Mouse (Mus musculus): ENCODE data around the gene Vps11. TPM values are rescaled to one million over a fixed set of nuclear protein-coding genes. Genes with fewer than 3 reads are reported as not detected.
"Not testable (repeated sequence)": the region's sequence is repeated elsewhere in the genome, so short reads cannot be mapped to it uniquely, and the experiment has no call there.

Gene Vps11
- total RNA-seq, 2 experiments from 2014 or later, result 7.7 to 7.8 TPM

- no peak for ATAC-seq (replicated peaks; ENCODE audit: low FRiP score, poor library complexity, severe bottlenecking)
Measured at GRCm38 (mm10) chr9:44337436-44338169, 23.9 kb downstream of the Vps11 start.

DNA sequence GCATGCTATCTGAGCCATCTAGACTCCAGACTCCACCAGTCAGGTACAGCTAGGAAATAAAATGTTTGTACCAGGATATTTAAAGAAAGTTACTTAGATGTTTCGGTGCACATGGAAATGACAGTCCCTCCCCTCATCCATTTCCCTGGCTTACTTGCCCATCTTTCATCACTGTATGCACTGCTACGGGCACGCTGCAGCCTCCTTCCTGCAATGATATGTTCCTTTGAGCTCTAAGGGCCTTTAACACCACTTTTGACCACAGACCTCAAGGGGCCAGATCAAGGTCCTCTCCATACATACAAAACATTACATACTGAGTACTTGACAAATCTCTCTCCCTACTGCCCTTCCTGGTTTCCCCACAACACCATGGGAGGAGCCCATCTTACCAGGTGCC is 24.5 kb downstream of the Vps11 start:
- ATAC-seq (replicated peaks; ENCODE audit: low FRiP score, poor library complexity, severe bottlenecking), result no peak; the same call in 1 of the 2 replicates

GRCm38 (mm10) chr9:44336513-44336912 is 25.0 kb downstream of the Vps11 start:
- ATAC-seq (replicated peaks; ENCODE audit: low FRiP score, poor library complexity, severe bottlenecking), result 0 out of 2 replicates have a peak, but pooled peaks have one; percentile 4

DNA sequence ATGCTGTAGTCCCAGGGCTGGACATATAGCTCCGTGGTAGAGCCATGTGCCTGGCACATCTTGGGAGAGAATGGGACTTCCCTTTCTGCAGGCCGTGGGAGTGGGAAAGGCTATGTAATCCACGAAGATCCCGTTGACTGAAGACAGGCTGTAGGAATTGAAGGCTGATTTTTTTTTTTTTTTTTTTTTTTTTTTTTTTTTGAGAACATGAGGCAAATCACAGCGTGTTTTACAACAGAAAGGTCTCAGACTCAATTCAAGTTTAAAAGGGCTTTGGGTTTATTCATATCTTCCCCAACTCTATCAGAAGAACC is 25.4 kb downstream of the Vps11 start:
- ATAC-seq (replicated peaks; ENCODE audit: low FRiP score, poor library complexity, severe bottlenecking), result 0 out of 2 replicates have a peak, but pooled peaks have one; percentile 7

GRCm38 (mm10) chr9:44335331-44336092 is 26.0 kb downstream of the Vps11 start:
- peak; percentile 30 for ATAC-seq (replicated peaks; ENCODE audit: low FRiP score, poor library complexity, severe bottlenecking)

DNA sequence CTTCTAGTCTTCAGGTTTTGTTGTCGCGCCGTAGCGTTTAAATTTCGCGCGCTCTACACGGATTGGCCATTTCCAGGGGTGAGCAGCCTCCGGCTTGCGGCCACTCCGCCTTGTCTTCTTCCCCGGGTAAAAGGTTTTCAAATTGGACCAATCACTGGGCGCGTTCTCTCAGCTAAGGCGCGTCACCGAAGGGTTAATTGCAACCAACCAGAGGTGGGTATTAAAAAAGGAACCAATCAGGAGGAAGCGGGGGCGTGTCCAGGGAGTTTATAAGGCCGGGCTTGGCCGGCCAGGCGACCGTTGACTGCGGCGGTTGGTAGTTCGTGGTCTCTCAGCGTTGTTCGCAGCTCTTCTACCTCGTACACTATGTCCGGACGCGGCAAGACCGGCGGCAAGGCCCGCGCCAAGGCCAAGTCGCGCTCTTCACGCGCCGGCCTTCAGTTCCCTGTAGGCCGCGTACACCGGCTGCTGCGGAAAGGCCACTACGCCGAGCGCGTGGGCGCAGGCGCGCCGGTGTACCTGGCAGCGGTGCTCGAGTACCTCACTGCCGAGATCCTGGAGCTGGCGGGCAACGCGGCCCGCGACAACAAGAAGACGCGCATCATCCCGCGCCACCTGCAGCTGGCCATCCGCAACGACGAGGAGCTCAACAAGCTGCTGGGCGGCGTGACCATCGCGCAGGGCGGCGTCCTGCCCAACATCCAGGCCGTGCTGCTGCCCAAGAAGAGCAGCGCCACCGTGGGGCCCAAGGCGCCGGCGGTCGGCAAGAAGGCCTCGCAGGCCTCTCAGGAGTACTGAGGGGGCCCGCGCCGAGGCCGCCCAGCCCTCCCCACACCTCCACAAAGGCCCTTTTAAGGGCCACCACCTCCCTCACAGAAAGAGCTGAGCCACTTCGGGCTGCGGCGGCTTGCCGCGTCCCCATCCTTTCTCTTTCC is 26.8 kb downstream of the Vps11 start, which contains the start of gene H2afx:
TSS of gene H2afx (plus strand) at position 299 of the 935 bp plus-strand sequence.
- peak; percentile 76 for ATAC-seq (replicated peaks; ENCODE audit: low FRiP score, poor library complexity, severe bottlenecking)

DNA sequence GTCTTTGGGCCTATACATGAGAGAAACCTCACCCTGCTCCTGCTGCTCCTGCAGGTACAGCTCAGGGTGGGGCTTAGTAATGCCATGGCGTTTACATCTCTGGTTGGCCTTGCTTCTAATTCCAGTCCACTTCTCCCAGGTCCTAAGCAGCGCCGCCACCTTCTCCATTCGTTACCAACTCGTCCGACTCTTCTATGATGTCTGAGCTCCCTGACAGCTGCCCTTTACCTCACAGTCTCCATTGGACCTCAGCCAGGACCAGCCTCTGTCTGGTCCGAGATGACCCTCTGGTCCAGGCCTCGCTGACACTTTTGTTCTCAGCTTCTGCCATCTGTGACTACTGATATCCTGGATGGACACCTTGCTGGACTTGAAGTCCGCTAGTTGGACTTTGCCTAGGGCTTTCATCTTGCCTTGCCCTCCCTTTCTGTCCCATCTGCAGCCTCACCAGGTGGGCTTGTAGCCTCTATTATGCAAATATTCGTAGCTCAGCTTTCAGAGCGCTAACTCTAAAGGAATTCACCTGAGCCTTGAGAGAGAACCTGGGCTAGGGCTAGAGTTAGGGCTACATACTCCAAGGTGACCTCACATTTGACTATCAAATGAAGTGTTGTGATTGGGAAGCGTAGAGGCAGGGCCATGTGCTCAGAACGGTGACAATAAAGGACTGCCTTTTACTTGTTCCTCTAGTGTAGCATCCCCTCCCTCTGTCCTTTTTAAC is 28.4 kb downstream of the Vps11 start:
- ATAC-seq (replicated peaks; ENCODE audit: low FRiP score, poor library complexity, severe bottlenecking), result no peak

DNA sequence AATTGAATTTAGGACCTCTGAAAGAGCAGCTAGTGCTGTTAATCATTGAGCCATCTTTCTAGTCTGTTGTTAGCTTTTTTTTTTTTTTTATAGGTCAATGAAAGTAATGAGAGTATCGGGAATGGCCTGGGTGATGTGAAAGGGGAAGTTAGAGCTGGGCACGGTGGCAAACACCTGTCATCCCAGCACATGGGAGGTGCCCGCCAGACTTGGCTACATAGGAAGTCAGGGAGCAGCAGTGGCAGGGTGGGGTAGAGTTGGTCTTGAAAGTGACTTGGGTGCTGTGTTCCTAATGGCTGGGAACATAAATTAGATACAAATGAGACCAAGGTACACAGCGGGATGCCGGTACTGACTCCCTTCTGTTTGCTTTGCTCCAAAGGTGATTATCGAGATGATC is 30.7 kb downstream of the Vps11 start:
- ATAC-seq (replicated peaks; ENCODE audit: low FRiP score, poor library complexity, severe bottlenecking), result no peak

- no peak for ATAC-seq (replicated peaks; ENCODE audit: low FRiP score, poor library complexity, severe bottlenecking)
Measured at GRCm38 (mm10) chr9:44327926-44328325, 33.5 kb downstream of the Vps11 start.

DNA sequence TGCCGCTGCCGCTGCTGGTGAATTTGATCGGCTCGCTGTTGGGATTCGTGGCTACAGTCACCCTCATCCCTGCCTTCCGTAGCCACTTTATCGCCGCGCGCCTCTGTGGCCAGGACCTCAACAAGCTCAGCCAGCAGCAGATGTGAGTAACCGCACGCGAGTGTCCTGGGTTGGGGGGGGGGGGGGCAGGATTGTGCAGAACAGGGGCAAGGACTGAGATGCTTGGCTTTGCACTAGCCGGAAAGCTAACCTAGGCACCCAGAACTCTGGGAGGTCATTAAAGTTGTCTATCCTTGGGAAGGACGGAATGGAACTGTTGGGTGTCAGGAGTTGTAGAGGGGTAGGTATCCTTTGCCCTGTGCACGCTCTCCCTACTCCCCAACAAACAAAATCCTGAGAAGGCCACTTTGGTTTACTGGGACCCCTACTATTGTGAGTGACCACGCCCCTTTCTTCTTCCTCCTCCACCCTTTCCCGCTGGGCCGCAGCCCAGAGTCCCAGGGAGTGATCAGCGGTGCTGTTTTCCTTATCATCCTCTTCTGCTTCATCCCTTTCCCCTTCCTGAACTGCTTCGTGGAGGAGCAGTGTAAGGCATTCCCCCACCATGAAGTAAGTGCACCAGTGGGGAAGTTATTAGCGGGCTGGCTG is 34.3 kb downstream of the Vps11 start:
- peak; percentile 42; the same call in 1 of the 2 replicates for ATAC-seq (replicated peaks; ENCODE audit: low FRiP score, poor library complexity, severe bottlenecking)

DNA sequence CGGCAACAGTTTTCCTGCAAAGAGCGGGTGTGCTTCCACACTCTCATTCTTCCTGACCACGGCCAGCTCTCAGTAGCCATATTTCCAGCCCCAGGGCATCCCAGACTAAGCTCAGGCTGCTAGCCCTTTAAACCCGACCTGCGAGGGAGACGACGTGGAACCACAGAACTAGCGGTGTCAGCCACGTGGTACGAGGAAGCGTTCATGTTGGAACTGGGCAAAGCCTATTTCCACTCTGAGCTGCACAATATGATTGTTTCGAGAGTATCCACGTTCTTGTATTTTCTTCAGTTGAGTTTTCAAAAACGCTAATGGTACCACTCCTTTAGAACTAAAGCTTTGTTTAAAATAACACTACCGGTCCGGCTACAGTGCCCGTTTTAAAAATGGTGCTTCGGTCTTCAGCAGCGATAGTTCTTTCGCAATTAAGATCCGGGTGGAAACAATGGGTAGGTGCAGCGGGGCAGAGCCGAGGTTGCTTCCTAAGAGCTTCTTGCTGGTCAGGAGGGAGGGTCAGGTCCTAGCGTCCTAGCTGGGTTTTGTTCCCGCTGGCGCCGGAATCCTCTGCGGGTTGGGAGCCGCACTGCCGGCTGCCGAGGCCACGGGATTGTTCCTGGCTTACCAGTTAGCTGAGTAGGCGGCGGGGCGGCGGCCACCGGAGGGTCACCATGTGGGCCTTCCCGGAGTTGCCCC is 35.0 kb downstream of the Vps11 start:
- ATAC-seq (replicated peaks; ENCODE audit: low FRiP score, poor library complexity, severe bottlenecking), result peak; percentile 80

DNA sequence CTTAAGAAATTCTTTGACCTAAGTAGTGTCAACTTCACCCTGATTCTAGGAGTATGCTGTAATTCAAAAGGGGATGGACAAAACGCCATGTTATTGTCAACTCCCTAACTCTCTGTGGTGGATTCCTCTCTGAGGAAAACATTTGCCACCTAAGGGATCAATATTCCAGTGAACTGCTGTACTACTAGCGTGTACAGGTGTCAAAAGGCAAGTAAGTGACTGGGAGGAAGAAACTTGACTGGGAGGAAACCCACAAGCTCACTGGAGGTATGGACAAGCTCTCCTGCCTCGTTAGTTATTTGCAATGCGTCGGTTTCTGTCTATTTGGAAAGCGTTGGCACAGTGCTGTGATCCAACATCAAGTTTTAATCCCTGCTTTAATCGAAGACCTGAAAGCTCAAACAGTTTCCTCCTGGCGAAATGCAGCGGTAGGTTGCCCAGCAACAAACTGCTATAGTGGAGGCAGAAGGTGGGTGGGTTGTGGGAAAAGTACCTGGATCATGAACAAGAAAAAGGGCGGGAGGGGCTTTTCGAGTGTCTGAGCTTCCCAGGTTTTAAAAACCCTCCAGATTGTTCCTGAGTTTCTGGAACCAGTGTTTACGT is 35.6 kb downstream of the Vps11 start, which contains the start of gene Dpagt1:
TSS of gene Dpagt1 (plus strand) at position 252 of the 603 bp plus-strand sequence.
- ATAC-seq (replicated peaks; ENCODE audit: low FRiP score, poor library complexity, severe bottlenecking), result no peak

DNA sequence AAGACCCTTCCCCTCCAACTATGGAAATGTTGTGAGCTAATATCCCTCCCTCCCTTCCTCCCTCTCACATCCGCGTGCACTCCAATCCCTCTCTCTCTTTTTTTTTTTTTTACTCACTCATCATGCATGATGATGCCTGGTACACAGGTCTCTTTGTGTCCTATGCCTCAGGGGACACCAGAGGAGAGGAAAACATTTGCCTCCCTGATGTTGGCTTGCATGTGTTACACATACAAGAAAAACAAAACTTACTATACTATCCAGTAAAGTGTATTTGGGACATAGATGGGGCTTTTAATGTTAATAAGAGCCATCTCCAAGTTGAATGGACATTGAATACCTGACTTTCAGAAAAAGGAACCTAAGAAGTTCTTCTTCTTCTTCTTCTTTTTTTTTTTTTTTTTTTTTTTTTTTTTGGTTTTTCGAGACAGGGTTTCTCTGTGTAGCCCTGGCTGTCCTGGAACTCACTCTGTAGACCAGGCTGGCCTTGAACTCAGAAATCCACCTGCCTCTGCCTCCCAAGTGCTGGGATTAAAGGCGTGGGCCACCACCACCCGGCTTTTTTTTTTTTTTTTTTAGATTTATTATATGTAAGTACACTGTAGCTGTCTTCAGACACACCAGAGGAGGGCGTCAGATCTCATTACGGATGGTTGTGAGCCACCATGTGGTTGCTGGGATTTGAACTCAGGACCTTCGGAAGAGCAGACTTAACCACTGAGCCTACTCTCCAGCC is 36.3 kb downstream of the Vps11 start:
- not testable (repeated sequence) for ATAC-seq (replicated peaks; ENCODE audit: low FRiP score, poor library complexity, severe bottlenecking)

- no peak for ATAC-seq (replicated peaks; ENCODE audit: low FRiP score, poor library complexity, severe bottlenecking)
Measured at GRCm38 (mm10) chr9:44324147-44324546, 37.3 kb downstream of the Vps11 start.

GRCm38 (mm10) chr9:44323656-44324055 is 37.8 kb downstream of the Vps11 start:
- not testable (repeated sequence) for ATAC-seq (replicated peaks; ENCODE audit: low FRiP score, poor library complexity, severe bottlenecking)

- ATAC-seq (replicated peaks; ENCODE audit: low FRiP score, poor library complexity, severe bottlenecking), result no peak
Measured at GRCm38 (mm10) chr9:44320799-44321133, 40.7 kb downstream of the Vps11 start.
